Mouse (Mus musculus): ENCODE measurements around the gene AI597479. TPM values are rescaled to one million over a fixed set of nuclear protein-coding genes. Genes with fewer than 3 reads are reported as not detected.

AI597479 gene
- polyA plus RNA-seq, 1 experiment = 6.6 TPM

- TF ChIP-seq MYOD1 (IDR thresholded peaks at IDR 0.05; ENCODE audit: control insufficient read depth, insufficient read length, low read depth) (no peak), FOSL1 (IDR thresholded peaks at IDR 0.05; ENCODE audit: insufficient read depth, low read length, poor library complexity, severe bottlenecking) (no peak), MYOG (IDR thresholded peaks at IDR 0.05; ENCODE audit: control insufficient read depth, extremely low read depth, insufficient read length) (no peak), CEBPB (IDR thresholded peaks at IDR 0.05; ENCODE audit: low read depth) (no peak), MAX (IDR thresholded peaks at IDR 0.05) (no peak), USF1 (IDR thresholded peaks at IDR 0.05; ENCODE audit: low read depth) (no peak), CTCF (IDR thresholded peaks at IDR 0.05; ENCODE audit: control insufficient read depth, insufficient read depth, insufficient read length) (no peak)
- no peaks in the 10 kb centered on the region for H3K27me3 ChIP-seq (ENCODE audit: control insufficient read depth, insufficient read depth, insufficient read length)
- H3ac ChIP-seq (ENCODE audit: control insufficient read depth, insufficient read length, low read depth) = no peak overlapping the region
- no peak overlapping the region for H3K4me3 ChIP-seq (ENCODE audit: insufficient read depth, poor library complexity, severe bottlenecking)
- peaks cover 30% of the 10 kb centered on the region for H3K36me3 ChIP-seq (ENCODE audit: control insufficient read depth, insufficient read depth)
- no peaks in the 10 kb centered on the region for H3K79me2 ChIP-seq (ENCODE audit: control insufficient read depth, insufficient read depth)
- H3K79me3 ChIP-seq (ENCODE audit: low read depth) = no peaks in the 10 kb centered on the region
Observed at GRCm38 (mm10) chr1:43070726-43071125, 27.8 kb upstream of the AI597479 start.

- Histone ChIP-seq H3K4me3 (ENCODE audit: insufficient read depth, poor library complexity, severe bottlenecking) (no peak overlapping the region), H3K79me2 (ENCODE audit: control insufficient read depth, insufficient read depth) (no peaks in the 10 kb centered on the region), H3K36me3 (ENCODE audit: control insufficient read depth, insufficient read depth) (peaks cover 21% of the 10 kb centered on the region), H3K79me3 (ENCODE audit: low read depth) (no peaks in the 10 kb centered on the region), H3K27me3 (ENCODE audit: control insufficient read depth, insufficient read depth, insufficient read length) (no peaks in the 10 kb centered on the region), H3ac (ENCODE audit: control insufficient read depth, insufficient read length, low read depth) (no peak overlapping the region)
- TF ChIP-seq MYOG (IDR thresholded peaks at IDR 0.05; ENCODE audit: control insufficient read depth, extremely low read depth, insufficient read length) (no peak), MYOD1 (IDR thresholded peaks at IDR 0.05; ENCODE audit: control insufficient read depth, insufficient read length, low read depth) (no peak), MAX (IDR thresholded peaks at IDR 0.05) (no peak), CTCF (IDR thresholded peaks at IDR 0.05; ENCODE audit: control insufficient read depth, insufficient read depth, insufficient read length) (no peak), FOSL1 (IDR thresholded peaks at IDR 0.05; ENCODE audit: insufficient read depth, low read length, poor library complexity, severe bottlenecking) (no peak), USF1 (IDR thresholded peaks at IDR 0.05; ENCODE audit: low read depth) (no peak), CEBPB (IDR thresholded peaks at IDR 0.05; ENCODE audit: low read depth) (no peak)
Observed at GRCm38 (mm10) chr1:43072028-43072427, 26.5 kb upstream of the AI597479 start.

- H3K79me2 ChIP-seq (ENCODE audit: control insufficient read depth, insufficient read depth) = no peaks in the 10 kb centered on the region
- TF ChIP-seq USF1 (IDR thresholded peaks at IDR 0.05; ENCODE audit: low read depth) (no peak), MAX (IDR thresholded peaks at IDR 0.05) (no peak), CTCF (IDR thresholded peaks at IDR 0.05; ENCODE audit: control insufficient read depth, insufficient read depth, insufficient read length) (no peak), CEBPB (IDR thresholded peaks at IDR 0.05; ENCODE audit: low read depth) (no peak), MYOG (IDR thresholded peaks at IDR 0.05; ENCODE audit: control insufficient read depth, extremely low read depth, insufficient read length) (no peak), FOSL1 (IDR thresholded peaks at IDR 0.05; ENCODE audit: insufficient read depth, low read length, poor library complexity, severe bottlenecking) (no peak), MYOD1 (IDR thresholded peaks at IDR 0.05; ENCODE audit: control insufficient read depth, insufficient read length, low read depth) (no peak)
- H3K79me3 ChIP-seq (ENCODE audit: low read depth) = no peaks in the 10 kb centered on the region
- peaks cover 16% of the 10 kb centered on the region for H3K36me3 ChIP-seq (ENCODE audit: control insufficient read depth, insufficient read depth)
- no peak overlapping the region for H3K4me3 ChIP-seq (ENCODE audit: insufficient read depth, poor library complexity, severe bottlenecking)
- H3ac ChIP-seq (ENCODE audit: control insufficient read depth, insufficient read length, low read depth) = no peak overlapping the region
- H3K27me3 ChIP-seq (ENCODE audit: control insufficient read depth, insufficient read depth, insufficient read length) = no peaks in the 10 kb centered on the region
Observed at GRCm38 (mm10) chr1:43072561-43072960, 25.9 kb upstream of the AI597479 start.

- TF ChIP-seq USF1 (IDR thresholded peaks at IDR 0.05; ENCODE audit: low read depth) = no peak
- no peak for TF ChIP-seq MYOG (IDR thresholded peaks at IDR 0.05; ENCODE audit: control insufficient read depth, extremely low read depth, insufficient read length)
- TF ChIP-seq CEBPB (IDR thresholded peaks at IDR 0.05; ENCODE audit: low read depth) = no peak
- no peak overlapping the region for H3ac ChIP-seq (ENCODE audit: control insufficient read depth, insufficient read length, low read depth)
- H3K79me3 ChIP-seq (ENCODE audit: low read depth) = no peaks in the 10 kb centered on the region
- no peaks in the 10 kb centered on the region for H3K27me3 ChIP-seq (ENCODE audit: control insufficient read depth, insufficient read depth, insufficient read length)
- no peak overlapping the region for H3K4me3 ChIP-seq (ENCODE audit: insufficient read depth, poor library complexity, severe bottlenecking)
- H3K79me2 ChIP-seq (ENCODE audit: control insufficient read depth, insufficient read depth) = no peaks in the 10 kb centered on the region
- peaks cover 15% of the 10 kb centered on the region for H3K36me3 ChIP-seq (ENCODE audit: control insufficient read depth, insufficient read depth)
Observed at GRCm38 (mm10) chr1:43074791-43075190, 23.7 kb upstream of the AI597479 start.

- H3ac ChIP-seq (ENCODE audit: control insufficient read depth, insufficient read length, low read depth) = no peak overlapping the region
- peaks cover 6% of the 10 kb centered on the region for H3K36me3 ChIP-seq (ENCODE audit: control insufficient read depth, insufficient read depth)
- no peak for TF ChIP-seq CEBPB (IDR thresholded peaks at IDR 0.05; ENCODE audit: low read depth)
- TF ChIP-seq MYOD1 (IDR thresholded peaks at IDR 0.05; ENCODE audit: control insufficient read depth, insufficient read length, low read depth) = no peak
- TF ChIP-seq MYOG (IDR thresholded peaks at IDR 0.05; ENCODE audit: control insufficient read depth, extremely low read depth, insufficient read length) = no peak
- TF ChIP-seq FOSL1 (IDR thresholded peaks at IDR 0.05; ENCODE audit: insufficient read depth, low read length, poor library complexity, severe bottlenecking) = no peak
- no peak for TF ChIP-seq CTCF (IDR thresholded peaks at IDR 0.05; ENCODE audit: control insufficient read depth, insufficient read depth, insufficient read length)
- TF ChIP-seq USF1 (IDR thresholded peaks at IDR 0.05; ENCODE audit: low read depth) = no peak
- no peak for TF ChIP-seq MAX (IDR thresholded peaks at IDR 0.05)
- H3K79me3 ChIP-seq (ENCODE audit: low read depth) = no peaks in the 10 kb centered on the region
- H3K27me3 ChIP-seq (ENCODE audit: control insufficient read depth, insufficient read depth, insufficient read length) = no peaks in the 10 kb centered on the region
- no peaks in the 10 kb centered on the region for H3K79me2 ChIP-seq (ENCODE audit: control insufficient read depth, insufficient read depth)
- H3K4me3 ChIP-seq (ENCODE audit: insufficient read depth, poor library complexity, severe bottlenecking) = no peak overlapping the region
Observed at GRCm38 (mm10) chr1:43078124-43078523, 20.4 kb upstream of the AI597479 start.

GRCm38 (mm10) chr1:43082946-43083345 is 15.6 kb upstream of the AI597479 start:
- no peaks in the 10 kb centered on the region for H3K79me2 ChIP-seq (ENCODE audit: control insufficient read depth, insufficient read depth)

More at GRCm38 (mm10) chr1:43082946-43083345, 15.6 kb upstream of the AI597479 start:
- TF ChIP-seq CEBPB (IDR thresholded peaks at IDR 0.05; ENCODE audit: low read depth) = no peak
- no peak for TF ChIP-seq MAX (IDR thresholded peaks at IDR 0.05)
- no peak for TF ChIP-seq CTCF (IDR thresholded peaks at IDR 0.05; ENCODE audit: control insufficient read depth, insufficient read depth, insufficient read length)
- no peak for TF ChIP-seq MYOG (IDR thresholded peaks at IDR 0.05; ENCODE audit: control insufficient read depth, extremely low read depth, insufficient read length)
- TF ChIP-seq MYOD1 (IDR thresholded peaks at IDR 0.05; ENCODE audit: control insufficient read depth, insufficient read length, low read depth) = no peak
- TF ChIP-seq FOSL1 (IDR thresholded peaks at IDR 0.05; ENCODE audit: insufficient read depth, low read length, poor library complexity, severe bottlenecking) = no peak
- TF ChIP-seq USF1 (IDR thresholded peaks at IDR 0.05; ENCODE audit: low read depth) = no peak
- Histone ChIP-seq H3K4me3 (ENCODE audit: insufficient read depth, poor library complexity, severe bottlenecking) (no peak overlapping the region), H3K36me3 (ENCODE audit: control insufficient read depth, insufficient read depth) (no peaks in the 10 kb centered on the region), H3ac (ENCODE audit: control insufficient read depth, insufficient read length, low read depth) (no peak overlapping the region), H3K79me3 (ENCODE audit: low read depth) (peaks cover 4% of the 10 kb centered on the region), H3K27me3 (ENCODE audit: control insufficient read depth, insufficient read depth, insufficient read length) (no peaks in the 10 kb centered on the region)

Data from C2C12 (cell line).